Mouse (Mus musculus): ENCODE data around the gene Ankrd11.

DNA sequence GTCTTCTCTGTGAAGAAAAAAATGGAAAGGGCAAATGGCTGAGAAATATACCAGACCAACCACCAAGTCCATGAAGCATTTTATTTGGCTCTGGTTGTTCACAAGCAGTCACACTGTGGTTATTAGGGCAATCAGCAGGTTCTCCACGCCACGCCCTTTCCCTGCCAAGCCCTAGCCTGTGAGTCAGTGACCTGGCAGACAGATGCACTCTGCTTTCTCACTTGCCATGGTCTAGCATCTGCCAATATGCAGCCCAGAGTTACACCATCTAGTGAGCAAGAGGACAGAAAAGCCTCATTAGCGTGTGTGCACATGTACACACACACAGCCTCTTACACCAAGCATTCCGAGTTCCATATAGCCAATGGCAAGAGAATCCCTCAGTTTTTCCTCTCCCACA lies 136.7 kb downstream of the Ankrd11 start:
- TF ChIP-seq CTCF (IDR thresholded peaks at IDR 0.05; ENCODE audit: control insufficient read depth, insufficient read depth, insufficient read length) (no peak), USF1 (IDR thresholded peaks at IDR 0.05; ENCODE audit: low read depth) (no peak), MYOD1 (IDR thresholded peaks at IDR 0.05; ENCODE audit: control insufficient read depth, insufficient read length, low read depth) (peak; percentile 63), CEBPB (IDR thresholded peaks at IDR 0.05; ENCODE audit: low read depth) (peak; percentile 19), MYOG (IDR thresholded peaks at IDR 0.05; ENCODE audit: control insufficient read depth, extremely low read depth, insufficient read length) (no peak), MAX (IDR thresholded peaks at IDR 0.05) (peak; percentile 33)

Measured in C2C12 (cell line).